Mouse (Mus musculus) midbrain, embryonic 14.5 days (tissue): ENCODE measurements around the gene Pfas. TPM values are rescaled to one million over a fixed set of nuclear protein-coding genes. Genes with fewer than 3 reads are reported as not detected.
"Not testable (repeated sequence)": the region's sequence is repeated elsewhere in the genome, so short reads cannot be mapped to it uniquely, and the experiment has no call there.

Experiments used
- ATAC-seq: fragments of 200-750 bp; cut with Nextera tagmentation; 2 replicates; pipeline ENCODE4 v1.8.0; 2017; ENCODE audit warnings: moderate number of reproducible peaks, moderate library complexity; ENCODE audit not compliant: low FRiP score, low TSS enrichment
- DNase-seq: peaks from one replicate; pipeline ENCODE4 v3.0.0-alpha.2; 2015
- H3K27ac ChIP-seq: fragments of 300-500 bp; sonication (generic); replicated peaks from 2 replicates; pipeline ENCODE4 v1.5.1; 2014; ENCODE audit warnings: mild to moderate bottlenecking, low read depth, low read length, moderate library complexity
- H3K27me3 ChIP-seq: fragments of 300-500 bp; sonication (generic); 2 replicates; pipeline ENCODE4 v1.6.1; 2014; ENCODE audit warnings: low read length, control low read depth, mixed read lengths; ENCODE audit not compliant: control insufficient read depth, insufficient read depth
- H3K36me3 ChIP-seq: fragments of 300-500 bp; sonication (generic); 2 replicates; pipeline ENCODE4 v1.6.1; 2014; ENCODE audit warnings: low read length, control low read depth; ENCODE audit not compliant: control insufficient read depth, insufficient read depth
- H3K4me1 ChIP-seq: fragments of 300-500 bp; sonication (generic); 2 replicates; pipeline ENCODE4 v1.6.1; 2014; ENCODE audit warnings: mild to moderate bottlenecking, antibody characterized with exemption, low read length, control low read depth; ENCODE audit not compliant: control insufficient read depth, insufficient read depth
- H3K4me2 ChIP-seq: fragments of 300-500 bp; sonication (generic); 2 replicates; pipeline ENCODE4 v1.6.1; 2014; ENCODE audit warnings: mild to moderate bottlenecking, low read length, moderate library complexity
- H3K4me3 ChIP-seq: fragments of 300-500 bp; sonication (generic); replicated peaks from 2 replicates; pipeline ENCODE4 v1.5.1; 2014; ENCODE audit warnings: low read depth, low read length
- H3K9ac ChIP-seq: fragments of 300-500 bp; sonication (generic); replicated peaks from 2 replicates; pipeline ENCODE4 v1.6.1; 2014; ENCODE audit warnings: mild to moderate bottlenecking, low read length, moderate library complexity
- H3K9me3 ChIP-seq: fragments of 300-500 bp; sonication (generic); 2 replicates; pipeline ENCODE4 v1.6.1; 2016; ENCODE audit warnings: low read length, control low read depth, mixed read lengths; ENCODE audit not compliant: control insufficient read depth
- WGBS: fragments of 180-500 bp; shearing (Covaris S2); extraction: QIAGEN DNeasy Blood & Tissue Kit; methylation state at CpG from one replicate; pipeline ENCODE4 v1.1.7; 2014; 5-methylcytosine and 5-hydroxymethylcytosine counted together
- polyA plus RNA-seq: library from polyadenylated mRNA; unstranded; fragments of >200 nt; fragmentation: Nextera tagmentation; extraction: Ambion mirVana; gene quantifications from 2 replicates; pipeline ENCODE4 v1.2.1, GENCODE M21; 2014

Gene Pfas
- polyA plus RNA-seq, 1 experiment from 2014 or later: 16.5 TPM

GRCm38 (mm10) chr11:68970232-68970631, 38.0 kb downstream of the Pfas start:
- Histone ChIP-seq H3K27me3 (no peaks in the 10 kb centered on the region), H3K27ac (no peak overlapping the region), H3K4me3 (no peak overlapping the region), H3K9me3 (no peaks in the 10 kb centered on the region), H3K36me3 (no peaks in the 10 kb centered on the region), H3K4me1 (peaks cover 11% of the 10 kb centered on the region; the same call in 1 of the 2 replicates), H3K9ac (no peak overlapping the region), H3K4me2 (no peak overlapping the region)
- 81% methylated on average over 4 of the region's 4 CpGs for WGBS
- no peak for ATAC-seq
- no peak for DNase-seq

- no peak overlapping the region for H3K27ac ChIP-seq
- H3K9ac ChIP-seq: no peak overlapping the region
- H3K4me3 ChIP-seq: no peak overlapping the region
- no peaks in the 10 kb centered on the region for H3K9me3 ChIP-seq
- 86% methylated on average over 11 of the region's 11 CpGs for WGBS
- H3K27me3 ChIP-seq: no peaks in the 10 kb centered on the region
- ATAC-seq (no peak), DNase-seq (no peak)
- no peaks in the 10 kb centered on the region for H3K36me3 ChIP-seq
- H3K4me1 ChIP-seq: peaks cover 7% of the 10 kb centered on the region; the same call in 1 of the 2 replicates
- H3K4me2 ChIP-seq: peak overlapping the region; percentile 91
Observed at GRCm38 (mm10) chr11:68968752-68969151, 39.5 kb downstream of the Pfas start.

DNA sequence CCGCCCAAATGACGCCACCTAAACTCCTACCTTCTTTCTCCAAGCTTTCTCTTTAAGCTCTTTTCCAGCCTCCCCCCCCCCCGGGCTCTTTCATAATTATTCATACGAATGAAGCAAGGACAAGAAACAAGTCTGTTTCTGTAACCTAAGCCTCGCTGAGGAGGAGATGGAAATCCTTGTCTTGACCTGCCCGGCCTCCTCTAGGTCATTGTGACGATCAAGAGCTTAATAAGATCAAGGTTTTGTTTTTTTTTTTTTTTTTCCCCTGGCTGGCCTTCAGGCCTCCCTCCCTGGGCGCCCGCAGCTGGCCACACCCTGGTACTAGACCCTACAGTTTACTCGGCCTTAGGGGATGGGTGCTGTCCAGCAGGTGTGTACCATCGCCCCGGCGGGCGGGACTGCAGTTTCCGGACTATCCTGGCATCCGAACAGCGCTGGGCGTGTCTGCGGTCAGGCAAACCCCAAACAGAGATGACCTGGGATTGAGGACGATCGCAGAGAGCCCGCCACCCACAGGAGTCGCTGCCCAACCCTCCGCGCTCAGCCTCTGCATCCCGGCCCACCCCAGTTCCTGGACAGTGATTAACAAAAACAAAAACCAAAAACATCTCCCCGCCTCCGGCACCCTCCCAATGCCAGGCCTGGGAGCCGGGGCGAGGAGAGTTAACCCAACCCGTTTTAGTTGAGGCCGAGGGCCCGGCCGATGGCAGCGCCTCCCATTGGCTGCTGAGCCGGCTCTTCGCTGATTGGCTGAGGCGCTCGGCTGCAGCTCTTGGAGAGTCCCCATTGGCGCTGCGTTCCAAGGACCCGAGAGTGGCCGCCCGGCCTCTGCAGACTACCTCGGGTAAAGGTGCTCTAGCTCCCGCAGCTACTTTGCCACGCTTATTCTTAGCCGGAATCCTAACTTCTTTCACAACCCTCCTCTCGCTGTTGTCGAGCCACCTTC, 40.6 kb downstream of the Pfas start, which contains the start of gene Slc25a35:
Gene Slc25a35 (plus strand): TSS at position 795 of the 946 bp plus-strand sequence.
- H3K27me3 ChIP-seq: no peaks in the 10 kb centered on the region
- under 1% methylated on average over 50 of the region's 50 CpGs for WGBS

DNA sequence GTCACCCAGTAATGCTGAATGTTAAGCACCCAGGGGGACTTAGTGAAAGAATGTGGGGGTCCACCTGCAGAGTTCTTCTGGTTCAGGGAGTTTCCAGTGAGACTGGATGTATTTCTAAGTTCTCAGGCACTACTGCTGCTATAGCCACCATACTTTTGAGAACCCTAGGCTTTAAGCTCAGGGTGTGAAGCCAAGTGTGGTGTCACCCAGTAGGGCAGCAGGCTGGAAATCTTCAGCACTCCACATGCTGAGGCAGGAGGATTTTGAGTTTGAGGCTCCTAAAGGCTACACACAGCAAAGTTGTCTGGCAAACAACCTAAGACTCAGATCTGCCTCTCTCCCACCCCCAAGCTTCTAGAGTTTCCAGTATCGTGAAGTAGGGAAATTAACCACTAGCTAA, 41.7 kb downstream of the Pfas start:
- Histone ChIP-seq H3K4me2 (no peak overlapping the region), H3K27ac (no peak overlapping the region), H3K9ac (no peak overlapping the region), H3K9me3 (no peaks in the 10 kb centered on the region), H3K4me3 (no peak overlapping the region), H3K27me3 (no peaks in the 10 kb centered on the region), H3K36me3 (no peaks in the 10 kb centered on the region), H3K4me1 (0 out of 2 replicates have a peak, but pooled peaks cover 3% of the 10 kb centered on the region)
- ATAC-seq: no peak
- WGBS: 62% methylated on average over 1 of the region's 1 CpGs
- no peak for DNase-seq

More for the DNA sequence above, 40.6 kb downstream of the Pfas start, which contains the start of gene Slc25a35:
- peak; percentile 95 for ATAC-seq
- Histone ChIP-seq H3K4me3 (peak within 1 kb of the TSS; percentile 61), H3K4me2 (peak within 1 kb of the TSS; percentile 91), H3K9ac (peak within 1 kb of the TSS; percentile 62), H3K9me3 (no peaks in the 10 kb centered on the region), H3K27ac (peak within 1 kb of the TSS; percentile 15; the same call in 1 of the 2 replicates), H3K4me1 (0 out of 2 replicates have a peak, but pooled peaks cover 3% of the 10 kb centered on the region), H3K36me3 (no peaks in the 10 kb centered on the region)
- peak; percentile 94 for DNase-seq

DNA sequence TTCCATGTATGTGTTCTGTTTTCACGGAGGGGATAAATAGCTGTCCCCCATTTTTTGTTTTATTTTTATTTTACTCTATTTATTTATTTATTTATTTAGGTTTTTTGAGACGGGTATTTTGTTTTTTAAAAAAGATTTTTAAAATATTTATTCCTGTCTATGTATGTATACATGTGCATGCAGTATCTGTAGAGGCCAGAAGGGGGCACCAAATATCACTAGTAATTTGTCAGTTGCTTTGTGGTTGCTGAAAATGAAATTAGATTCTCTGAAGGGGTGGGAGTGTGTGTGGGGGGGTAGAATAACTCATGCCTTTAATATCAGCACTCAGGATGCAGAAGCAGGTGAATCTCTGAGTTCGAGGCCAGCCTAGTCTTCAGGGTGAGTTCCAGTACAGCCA, 42.4 kb downstream of the Pfas start:
- no peaks in the 10 kb centered on the region for H3K9me3 ChIP-seq
- H3K36me3 ChIP-seq: no peaks in the 10 kb centered on the region
- no peaks in the 10 kb centered on the region for H3K27me3 ChIP-seq
- H3K27ac ChIP-seq: no peak overlapping the region
- 0 out of 2 replicates have a peak, but pooled peaks cover 3% of the 10 kb centered on the region for H3K4me1 ChIP-seq
- no peak overlapping the region for H3K9ac ChIP-seq
- 31% methylated on average over 3 of the region's 3 CpGs for WGBS
- H3K4me3 ChIP-seq: no peak overlapping the region
- DNase-seq (peak; percentile 81), ATAC-seq (no peak)
- no peak overlapping the region for H3K4me2 ChIP-seq

- no peak overlapping the region for H3K4me3 ChIP-seq
- H3K27ac ChIP-seq: no peak overlapping the region
- H3K4me2 ChIP-seq: no peak overlapping the region
- no peak overlapping the region for H3K9ac ChIP-seq
- no peaks in the 10 kb centered on the region for H3K9me3 ChIP-seq
- H3K36me3 ChIP-seq: no peaks in the 10 kb centered on the region
- ATAC-seq (no peak), DNase-seq (no peak)
- H3K4me1 ChIP-seq: 0 out of 2 replicates have a peak, but pooled peaks cover 3% of the 10 kb centered on the region
- H3K27me3 ChIP-seq: no peaks in the 10 kb centered on the region
Observed at GRCm38 (mm10) chr11:68965050-68965449, 43.2 kb downstream of the Pfas start.

DNA sequence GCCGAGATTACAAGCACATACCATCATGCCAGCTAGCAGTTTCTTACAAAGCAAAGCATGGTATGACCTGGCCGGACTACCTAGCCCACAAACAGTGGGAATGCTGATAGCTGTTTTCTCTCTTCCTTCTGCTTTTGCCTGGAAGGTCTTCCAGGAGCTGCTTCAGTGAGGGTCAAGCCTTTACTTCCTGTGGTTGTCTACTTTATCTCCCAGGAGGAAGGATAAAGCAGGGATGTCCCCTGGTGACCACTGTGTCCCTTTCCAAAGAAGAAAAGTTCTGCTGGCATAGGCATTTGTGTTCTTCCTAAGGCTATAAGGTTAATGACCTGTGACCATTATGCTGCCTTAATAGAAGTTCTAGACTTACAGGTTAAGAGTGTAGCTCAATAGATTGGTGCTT, 44.9 kb downstream of the Pfas start:
- H3K27ac ChIP-seq: no peak overlapping the region
- H3K36me3 ChIP-seq: no peaks in the 10 kb centered on the region
- no peak for DNase-seq
- H3K27me3 ChIP-seq: no peaks in the 10 kb centered on the region
- no peak for ATAC-seq
- no peak overlapping the region for H3K4me3 ChIP-seq
- 0 out of 2 replicates have a peak, but pooled peaks cover 3% of the 10 kb centered on the region for H3K4me1 ChIP-seq
- no peak overlapping the region for H3K9ac ChIP-seq
- WGBS: 88% methylated on average over 2 of the region's 2 CpGs
- no peaks in the 10 kb centered on the region for H3K9me3 ChIP-seq
- no peak overlapping the region for H3K4me2 ChIP-seq

DNA sequence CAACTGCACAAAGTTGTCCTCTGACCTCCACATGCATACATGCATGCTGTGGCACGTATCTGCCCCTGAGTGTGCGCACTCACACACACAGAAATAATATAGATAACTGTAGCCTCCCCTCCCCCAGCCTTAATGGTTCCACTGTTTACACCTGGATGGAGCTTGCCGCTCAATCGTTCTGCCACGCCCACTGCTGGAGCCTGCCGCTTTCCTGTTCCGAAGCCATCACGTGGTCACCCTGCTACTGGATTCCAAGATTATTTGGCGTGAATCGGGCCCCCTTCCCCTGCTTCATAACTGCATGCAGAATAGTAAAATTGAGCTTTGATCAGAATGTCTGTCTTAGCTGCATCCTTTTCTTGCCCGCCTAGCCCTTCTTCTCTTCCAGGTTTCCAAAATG, 46.1 kb downstream of the Pfas start:
- DNase-seq, H3K27me3 ChIP-seq, H3K9me3 ChIP-seq, H3K36me3 ChIP-seq, H3K27ac ChIP-seq, H3K4me3 ChIP-seq, H3K4me2 ChIP-seq, H3K9ac ChIP-seq, ATAC-seq, H3K4me1 ChIP-seq: not testable (repeated sequence)
- WGBS: 30% methylated on average over 11 of the region's 11 CpGs
